Mouse (Mus musculus) thymus, postnatal 10 days (tissue): ENCODE data around the gene Cnnm1.

ENCODE experiments used
- DNase-seq, 2 experiments: peaks; one replicate each; pipeline ENCODE4 v3.0.0; 2021; ENCODE audit warnings: low spot score in 2 of 2

Cnnm1 gene

GRCm38 (mm10) chr19:43546337-43547117, 106.3 kb downstream of the Cnnm1 start:
- no peak for DNase-seq
